Mouse (Mus musculus): ENCODE results near the gene Fads3. TPM values are rescaled to one million over a fixed set of nuclear protein-coding genes. Genes with fewer than 3 reads are reported as not detected.
A peak's percentile ranks its signal among the peaks of the same experiment; 100 is the strongest.

Fads3 gene
- total and polyA plus RNA-seq, 3 experiments: 2.3 to 11.2 TPM; not detected in 1

GRCm38 (mm10) chr19:10058876-10059427, 17.6 kb downstream of the Fads3 start:
- Histone ChIP-seq H3K27ac (ENCODE audit: control insufficient read depth, low read depth, low read length) (no peak overlapping the region), H3K4me1 (ENCODE audit: control insufficient read depth in 1 of 2, insufficient read depth in 2 of 2, low read length in 2 of 2) (peaks cover 8 to 9% of the 10 kb centered on the region in 2 experiments), H3K27me3 (ENCODE audit: control insufficient read depth in 1 of 2, insufficient read depth in 2 of 2, low read length in 2 of 2) (no peaks in the 10 kb centered on the region), H3K4me3 (ENCODE audit: control insufficient read depth in 1 of 2, insufficient read depth in 1 of 2, low read depth in 2 of 2, low read length in 2 of 2) (no peak overlapping the region), H3K9me3 (replicated peaks; ENCODE audit: insufficient read depth, low read length) (no peaks in the 10 kb centered on the region), H3K36me3 (ENCODE audit: control insufficient read depth in 1 of 2, insufficient read depth in 2 of 2, low read length in 2 of 2) (peaks cover 0 to 5% of the 10 kb centered on the region in 2 experiments; a peak in 2 of 4 replicates), H3K79me2 (ENCODE audit: control insufficient read depth, insufficient read depth, low read length, poor library complexity) (no peaks in the 10 kb centered on the region), H3K9ac (ENCODE audit: control insufficient read depth, low read depth, low read length, poor library complexity, severe bottlenecking) (no peak overlapping the region)
- DNase-seq (ENCODE audit: low read depth, low spot score): no peak
- TF ChIP-seq ZMIZ1 (IDR thresholded peaks at IDR 0.05; ENCODE audit: low read depth, low read length): no peak; the same call in 1 of the 2 replicates
- TF ChIP-seq KAT2A (conservative IDR thresholded peaks at IDR 0.05; ENCODE audit: low read depth, low read length): no peak
- no peak for TF ChIP-seq ZNF384 (IDR thresholded peaks at IDR 0.05; ENCODE audit: low read depth, low read length)
- TF ChIP-seq MEF2A (IDR thresholded peaks at IDR 0.05; ENCODE audit: extremely low read depth, insufficient replicate concordance, low read depth, low read length, poor library complexity, severe bottlenecking): no peak
- TF ChIP-seq TAL1 (IDR thresholded peaks at IDR 0.05; ENCODE audit: low read length): no peak
- TF ChIP-seq HCFC1 (IDR thresholded peaks at IDR 0.05; ENCODE audit: low read depth, low read length): no peak
- no peak for TF ChIP-seq ZC3H11A (IDR thresholded peaks at IDR 0.05; ENCODE audit: low read depth, low read length)

GRCm38 (mm10) chr19:10059911-10060567, 18.7 kb downstream of the Fads3 start:
- H3K4me3 ChIP-seq (ENCODE audit: control insufficient read depth in 1 of 2, insufficient read depth in 1 of 2, low read depth in 2 of 2, low read length in 2 of 2): peak overlapping the region; percentile 14 to 19; a peak in 3 of 4 replicates
- peaks cover 0 to 5% of the 10 kb centered on the region in 2 experiments; a peak in 2 of 4 replicates for H3K36me3 ChIP-seq (ENCODE audit: control insufficient read depth in 1 of 2, insufficient read depth in 2 of 2, low read length in 2 of 2)
- no peaks in the 10 kb centered on the region for H3K9me3 ChIP-seq (replicated peaks; ENCODE audit: insufficient read depth, low read length)
- 0 out of 2 replicates have a peak overlapping the region, but pooled peaks have one; percentile 2 for H3K27ac ChIP-seq (ENCODE audit: control insufficient read depth, low read depth, low read length)
- peaks cover 8 to 9% of the 10 kb centered on the region in 2 experiments for H3K4me1 ChIP-seq (ENCODE audit: control insufficient read depth in 1 of 2, insufficient read depth in 2 of 2, low read length in 2 of 2)
- no peaks in the 10 kb centered on the region for H3K79me2 ChIP-seq (ENCODE audit: control insufficient read depth, insufficient read depth, low read length, poor library complexity)
- peak; percentile 72 for DNase-seq (ENCODE audit: low read depth, low spot score)
- H3K27me3 ChIP-seq (ENCODE audit: control insufficient read depth in 1 of 2, insufficient read depth in 2 of 2, low read length in 2 of 2): no peaks in the 10 kb centered on the region
- peak overlapping the region; percentile 17; the same call in 1 of the 2 replicates for H3K9ac ChIP-seq (ENCODE audit: control insufficient read depth, low read depth, low read length, poor library complexity, severe bottlenecking)
- TF ChIP-seq GATA1 (IDR thresholded peaks at IDR 0.05; ENCODE audit: low read depth, low read length): peak; percentile 54
- no peak for TF ChIP-seq RCOR1 (IDR thresholded peaks at IDR 0.05; ENCODE audit: low read depth, low read length)
- TF ChIP-seq POLR2AphosphoS5 (IDR thresholded peaks at IDR 0.05; ENCODE audit: borderline replicate concordance, low read depth, low read length): no peak
- TF ChIP-seq ZC3H11A (IDR thresholded peaks at IDR 0.05; ENCODE audit: low read depth, low read length): no peak
- no peak for TF ChIP-seq UBTF (IDR thresholded peaks at IDR 0.05; ENCODE audit: borderline replicate concordance, insufficient read depth, low read depth, low read length)
- peak; percentile 41; the same call in 1 of the 2 replicates for TF ChIP-seq USF1 (IDR thresholded peaks at IDR 0.05; ENCODE audit: low read depth, low read length)
- TF ChIP-seq MXI1 (IDR thresholded peaks at IDR 0.05; ENCODE audit: low read depth, low read length): no peak
- TF ChIP-seq NELFE (IDR thresholded peaks at IDR 0.05; ENCODE audit: low read depth, low read length): no peak; the same call in 1 of the 2 replicates
- peak in 1 of 2 experiments; percentile 63; a peak in 3 of 4 replicates for TF ChIP-seq EP300 (IDR thresholded peaks at IDR 0.05; ENCODE audit: low read depth in 1 of 2, low read length in 2 of 2)
- no peak for TF ChIP-seq MEF2A (IDR thresholded peaks at IDR 0.05; ENCODE audit: extremely low read depth, insufficient replicate concordance, low read depth, low read length, poor library complexity, severe bottlenecking)
- no peak for TF ChIP-seq USF2 (IDR thresholded peaks at IDR 0.05; ENCODE audit: borderline replicate concordance in 1 of 2, insufficient read depth in 1 of 2, low read depth in 1 of 2, low read length in 2 of 2)
- TF ChIP-seq NRF1 (IDR thresholded peaks at IDR 0.05; ENCODE audit: insufficient read depth, low read depth, low read length, poor library complexity, severe bottlenecking): no peak
- no peak for TF ChIP-seq ZMIZ1 (IDR thresholded peaks at IDR 0.05; ENCODE audit: low read depth, low read length)
- TF ChIP-seq E2F4 (IDR thresholded peaks at IDR 0.05; ENCODE audit: borderline replicate concordance, low read depth, low read length): no peak
- no peak for TF ChIP-seq JUND (IDR thresholded peaks at IDR 0.05; ENCODE audit: low read depth, low read length)
- TF ChIP-seq SIN3A (IDR thresholded peaks at IDR 0.05; ENCODE audit: low read length): peak; percentile 39; the same call in 1 of the 2 replicates
- peak; percentile 46; the same call in 1 of the 2 replicates for TF ChIP-seq MYC (IDR thresholded peaks at IDR 0.05; ENCODE audit: low read depth, low read length)
- no peak for TF ChIP-seq POLR2A (IDR thresholded peaks at IDR 0.05; ENCODE audit: control insufficient read depth in 1 of 2, insufficient read depth in 1 of 2, low read depth in 1 of 2, low read length in 2 of 2, poor library complexity in 1 of 2)
- TF ChIP-seq ETS1 (IDR thresholded peaks at IDR 0.05; ENCODE audit: low read depth, low read length): no peak
- peak; percentile 34 for TF ChIP-seq RAD21 (IDR thresholded peaks at IDR 0.05; ENCODE audit: low read depth, low read length)
- TF ChIP-seq ZNF384 (IDR thresholded peaks at IDR 0.05; ENCODE audit: low read depth, low read length): no peak
- no peak; the same call in 1 of the 2 replicates for TF ChIP-seq POLR2AphosphoS2 (IDR thresholded peaks at IDR 0.05; ENCODE audit: low read length)
- no peak for TF ChIP-seq BHLHE40 (IDR thresholded peaks at IDR 0.05; ENCODE audit: borderline replicate concordance, low read depth, low read length)
- no peak for TF ChIP-seq TCF12 (IDR thresholded peaks at IDR 0.05; ENCODE audit: low read depth, low read length)

Measured in MEL (cell line).